ENCODE assay signal across 15 mouse cellular contexts in the genomic region with DNA sequence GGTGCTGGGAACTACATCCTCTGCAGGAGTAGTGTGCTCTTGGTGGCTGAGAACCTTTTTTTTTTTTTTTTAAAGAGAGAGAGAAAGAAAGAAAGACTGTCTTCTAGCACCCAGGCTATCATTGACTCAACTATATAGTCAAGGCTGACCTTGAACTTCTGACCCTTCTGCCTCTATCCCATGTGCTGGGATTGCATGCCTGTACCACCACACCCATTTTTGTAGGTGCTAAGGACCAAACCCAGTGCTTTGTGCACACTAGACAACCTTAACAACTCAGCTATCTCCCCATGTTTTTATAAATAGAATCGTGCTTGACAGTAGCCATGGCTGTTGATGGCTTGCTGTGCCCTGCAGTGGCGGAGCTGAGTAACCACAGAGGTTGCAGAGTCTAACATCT.
"Had no signal": no experiment of that assay in that cellular context is flagged by ENCODE, and none has a peak within 500 bp of the region (broad histone marks: within the 10 kb centered on the region; RNA-seq: fewer than 3 reads in every experiment).

No protein-coding gene starts in this region.

- H3K9ac ChIP-seq: limb, embryonic 12.5 days; liver, embryonic 13.5 days; liver, postnatal 0 days; lung, embryonic 15.5 days; stomach, embryonic 15.5 days had no signal

- H3K4me1 ChIP-seq: lung, embryonic 15.5 days; stomach, embryonic 15.5 days had no signal

- H3K4me3 ChIP-seq: limb, embryonic 12.5 days; liver, embryonic 13.5 days; lung, embryonic 15.5 days; megakaryocyte, embryonic 14.5 days; stomach, embryonic 15.5 days had no signal

- ATAC-seq: liver, postnatal 0 days; midbrain, embryonic 16.5 days had no signal

- H3K27ac ChIP-seq: limb, embryonic 12.5 days; liver, embryonic 13.5 days; lung, embryonic 15.5 days; macrophage; stomach, embryonic 15.5 days had no signal

- H3K9me3 ChIP-seq: limb, embryonic 12.5 days; liver, embryonic 13.5 days; lung, embryonic 15.5 days; megakaryocyte, embryonic 14.5 days; stomach, embryonic 15.5 days had no signal

- H3K27me3 ChIP-seq: limb, embryonic 12.5 days; liver, embryonic 13.5 days; lung, embryonic 15.5 days; megakaryocyte, embryonic 14.5 days; stomach, embryonic 15.5 days had no signal

- H3K4me2 ChIP-seq: limb, embryonic 12.5 days; liver, embryonic 13.5 days; lung, embryonic 15.5 days; midbrain, embryonic 11.5 days; stomach, embryonic 15.5 days had no signal

- DNase-seq: kidney, postnatal 25 days; liver; liver, embryonic 13.5 days; liver, postnatal 0 days; lung, postnatal 14 days; right cerebral cortex, postnatal 14 days; thymus, adult 2 months; thymus, postnatal 25 days had no signal
